Mouse (Mus musculus) G1E (cell line): ENCODE data around the gene Tec. TPM values are rescaled to one million over a fixed set of nuclear protein-coding genes. Genes with fewer than 3 reads are reported as not detected.
A peak's percentile ranks its signal among the peaks of the same experiment; 100 is the strongest.

ENCODE experiments used
- ATAC-seq: 2 replicates; pipeline ENCODE4 v1.8.0; 2016; ENCODE audit warnings: mild to moderate bottlenecking; ENCODE audit not compliant: insufficient number of reproducible peaks, poor library complexity, low FRiP score, severe bottlenecking; ENCODE audit errors: extremely low read depth
- DNase-seq: peaks from one replicate; pipeline ENCODE4 v3.0.0; 2012; ENCODE audit warnings: low spot score
- H3K27me3 ChIP-seq: 2 replicates; pipeline ENCODE4 v1.6.1; 2012; ENCODE audit warnings: mild to moderate bottlenecking, low read length, inconsistent platforms; ENCODE audit not compliant: insufficient read depth
- H3K36me3 ChIP-seq: replicated peaks from 2 replicates; pipeline ENCODE3; 2012; ENCODE audit warnings: mild to moderate bottlenecking, inconsistent platforms
- H3K4me1 ChIP-seq: 2 replicates; pipeline ENCODE4 v1.6.1; 2012; ENCODE audit warnings: low read depth, low read length, inconsistent platforms, mixed read lengths; ENCODE audit not compliant: insufficient read depth
- H3K4me3 ChIP-seq: 2 replicates; pipeline ENCODE4 v1.5.1; 2012; ENCODE audit warnings: low read depth, mild to moderate bottlenecking, inconsistent platforms, low read length, moderate library complexity, mixed read lengths
- H3K9me3 ChIP-seq: replicated peaks from 2 replicates; pipeline ENCODE4 v1.6.1; 2012; ENCODE audit warnings: inconsistent platforms
- CTCF ChIP-seq: IDR thresholded peaks from 2 replicates; pipeline ENCODE4 v1.5.1; 2012; ENCODE audit warnings: low read depth, low read length, inconsistent platforms, mixed read lengths
- GATA1 ChIP-seq: IDR thresholded peaks from 2 replicates; pipeline ENCODE4 v1.6.1; 2012; ENCODE audit warnings: borderline replicate concordance, low read length, inconsistent platforms, mixed read lengths
- GATA2 ChIP-seq: IDR thresholded peaks from 2 replicates; pipeline ENCODE4 v1.6.1; 2012; ENCODE audit warnings: low read depth, low read length, inconsistent platforms, borderline replicate concordance
- POLR2AphosphoS5 ChIP-seq: IDR thresholded peaks from 2 replicates; pipeline ENCODE4 v1.6.1; 2012; ENCODE audit warnings: low read depth, low read length, inconsistent platforms; ENCODE audit not compliant: insufficient replicate concordance
- TAL1 ChIP-seq: conservative IDR thresholded peaks from 2 replicates; pipeline ENCODE4 v1.6.1; 2012; ENCODE audit warnings: low read depth, low read length, inconsistent platforms, mixed read lengths
- polyA plus RNA-seq: library from polyadenylated mRNA; stranded (reverse); fragments of >175 nt; gene quantifications from 2 replicates; pipeline ENCODE4 v1.2.3, GENCODE M21; 2012
- total RNA-seq, 2 experiments: library from RNA; stranded (forward) in 1 of 2; stranded (reverse) in 1 of 2; fragments of 200-1000 nt in 1 of 2; fragments of >200 nt in 1 of 2; fragmentation: Nextera tagmentation in 1 of 2; gene quantifications; 2 replicates each; pipeline ENCODE4 v1.2.3; 2014 to 2017

The Tec gene
- total RNA-seq (2014; fragmentation: Nextera tagmentation) (45.3 and 45.7 TPM in 2 replicates), total RNA-seq (2017) (77.1 and 91.6 TPM in 2 replicates), polyA plus RNA-seq (2.4 and 2.9 TPM in 2 replicates)

DNA sequence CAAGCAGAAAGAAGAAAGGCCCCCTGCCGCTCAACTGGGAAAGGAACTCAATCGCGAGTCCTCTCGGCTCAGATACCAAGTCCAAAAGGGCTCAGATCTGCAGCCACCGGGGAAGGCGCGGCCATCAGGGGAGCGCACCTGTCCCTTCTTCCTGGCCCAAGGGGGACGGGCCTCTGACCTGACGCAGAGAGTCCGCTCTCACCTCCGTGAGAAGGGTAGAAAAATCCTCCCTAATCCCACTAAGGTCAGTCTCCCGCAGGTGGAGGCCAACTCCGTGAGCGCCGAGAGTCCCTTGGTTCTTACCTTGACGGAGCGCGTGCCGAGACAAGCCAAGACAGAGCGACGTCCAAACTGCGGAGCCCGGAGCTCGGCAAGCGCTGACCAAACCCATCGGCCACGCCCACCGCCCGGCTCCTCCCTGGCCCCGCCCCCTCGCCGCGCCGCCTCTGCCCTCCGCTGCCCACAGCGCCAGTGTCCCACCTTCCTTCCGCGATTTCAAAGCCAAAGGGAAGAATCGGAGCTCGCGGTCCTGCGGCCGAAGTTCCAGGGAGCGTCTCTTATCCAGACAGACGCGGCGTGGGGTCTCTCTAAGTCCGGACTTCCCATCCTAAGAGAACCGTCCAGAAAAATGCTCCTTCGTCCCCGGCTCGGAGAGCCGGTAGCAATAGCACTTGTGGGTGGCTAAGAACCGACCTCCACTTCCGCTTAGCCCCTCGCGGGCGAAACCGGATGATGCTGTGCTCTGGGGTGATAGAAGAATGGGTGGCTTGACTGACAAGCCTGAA is at the start of gene Tec:
Gene Tec, minus strand, starts transcription at position 393 of the 785 bp plus-strand sequence.
- peaks cover 4% of the 10 kb centered on the region for H3K9me3 ChIP-seq
- peaks cover 74% of the 10 kb centered on the region for H3K4me1 ChIP-seq
- H3K4me3 ChIP-seq: peak within 1 kb of the TSS; percentile 80
- DNase-seq: peak; percentile 61
- H3K27me3 ChIP-seq: peaks cover 27% of the 10 kb centered on the region
- peaks cover 7% of the 10 kb centered on the region for H3K36me3 ChIP-seq
- TF ChIP-seq CTCF (no peak), POLR2AphosphoS5 (no peak), TAL1 (no peak), GATA2 (no peak), GATA1 (no peak)
- ATAC-seq: peak; percentile 70

DNA sequence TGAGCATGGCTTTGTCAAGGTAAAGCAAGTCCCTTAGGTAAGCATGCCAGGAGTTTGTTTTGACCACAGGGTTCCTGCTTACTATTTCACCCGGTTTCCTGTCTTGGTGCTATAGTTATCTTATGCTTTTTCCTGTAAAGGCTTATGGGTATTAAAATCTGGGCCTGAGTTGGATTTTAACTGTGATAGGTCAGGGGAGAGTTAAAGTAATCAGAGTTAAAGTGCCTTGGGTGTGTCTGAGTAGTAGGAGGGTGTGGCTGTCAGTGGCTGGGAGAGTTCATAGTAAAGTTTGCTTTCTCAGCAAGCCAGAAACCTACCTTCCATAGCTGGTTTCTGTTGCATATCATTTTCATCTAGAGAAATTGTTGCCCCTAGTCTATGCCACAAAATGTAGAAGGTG is 48.6 kb upstream of the Tec start:
- no peak overlapping the region for H3K4me3 ChIP-seq
- no peaks in the 10 kb centered on the region for H3K9me3 ChIP-seq
- no peak for DNase-seq
- H3K36me3 ChIP-seq: peaks cover 10% of the 10 kb centered on the region
- ATAC-seq: no peak
- TF ChIP-seq CTCF (no peak), TAL1 (no peak)
- H3K4me1 ChIP-seq: peaks cover 45% of the 10 kb centered on the region
- H3K27me3 ChIP-seq: no peaks in the 10 kb centered on the region

DNA sequence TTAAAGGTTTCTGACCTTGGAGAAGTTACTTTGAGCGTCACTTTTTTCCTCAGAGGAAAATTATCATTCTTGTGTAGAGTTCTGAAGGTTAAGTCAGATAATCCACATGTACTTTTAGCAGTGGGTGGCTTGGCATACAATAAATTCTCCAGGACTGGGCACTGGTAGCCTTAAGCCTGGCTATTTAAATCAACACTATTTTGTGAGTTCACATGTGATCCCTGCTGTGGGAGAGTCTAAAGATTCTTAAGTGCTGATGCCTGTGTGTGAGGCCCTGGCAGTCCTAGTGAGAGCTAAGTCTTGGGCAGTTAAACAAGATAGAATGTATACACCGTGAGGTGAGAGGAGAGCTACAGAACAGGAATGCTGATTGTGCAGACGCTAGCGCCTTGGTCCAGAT is 47.8 kb upstream of the Tec start:
- DNase-seq (no peak), ATAC-seq (no peak)
- no peak overlapping the region for H3K4me3 ChIP-seq
- H3K4me1 ChIP-seq: peaks cover 46% of the 10 kb centered on the region
- TF ChIP-seq GATA1: no peak
- TF ChIP-seq POLR2AphosphoS5: no peak
- no peak for TF ChIP-seq GATA2
- TF ChIP-seq TAL1: no peak
- H3K36me3 ChIP-seq: peaks cover 7% of the 10 kb centered on the region
- H3K9me3 ChIP-seq: no peaks in the 10 kb centered on the region
- no peaks in the 10 kb centered on the region for H3K27me3 ChIP-seq

DNA sequence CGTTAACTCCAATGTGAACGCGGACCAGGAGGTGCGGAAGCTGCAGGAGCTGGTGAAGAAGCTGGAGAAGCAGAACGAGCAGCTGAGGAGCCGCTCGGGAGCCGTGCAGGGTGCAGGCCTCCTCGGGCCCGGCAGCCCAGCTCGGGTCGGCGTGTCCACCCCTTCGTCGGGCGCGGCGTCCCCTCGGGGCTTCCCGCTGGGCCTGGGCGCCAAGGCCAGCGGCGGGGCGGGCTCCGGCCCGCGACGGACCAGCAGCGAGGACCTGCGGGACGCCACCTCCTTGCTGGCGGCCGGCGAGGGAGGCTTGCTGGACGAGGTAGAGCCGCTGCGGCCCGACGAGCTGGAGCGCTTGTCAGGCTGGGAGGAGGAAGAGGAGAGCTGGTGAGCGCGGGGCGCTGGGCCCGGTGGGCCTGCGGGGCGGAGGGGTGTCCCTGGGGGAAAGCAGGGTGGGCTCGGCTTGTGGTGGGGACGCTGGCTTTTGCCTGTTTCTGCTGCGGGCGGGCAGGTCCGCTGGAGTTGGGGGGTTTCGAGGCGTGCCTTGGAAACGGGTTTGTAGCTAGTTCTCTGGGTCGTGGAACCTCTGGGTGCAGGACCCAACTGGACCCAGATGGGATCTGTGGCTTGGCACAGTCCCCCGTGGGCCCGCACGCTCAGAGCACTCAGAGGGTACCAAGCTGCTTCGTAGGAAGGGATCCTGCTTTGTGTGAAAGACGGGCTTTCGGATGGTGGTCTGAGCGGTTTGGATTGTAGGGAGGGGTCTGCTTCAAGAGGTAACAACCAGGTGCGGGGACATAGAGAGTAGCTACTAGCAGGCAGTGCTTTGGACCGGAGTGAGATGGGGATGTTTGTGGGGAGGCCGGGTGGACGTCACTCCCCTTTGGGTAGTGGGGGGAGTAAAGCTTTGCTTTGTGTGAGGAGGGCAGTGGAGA is 46.6 kb upstream of the Tec start:
- DNase-seq: peak; percentile 48
- ATAC-seq: no peak
- peak overlapping the region; percentile 97 for H3K4me3 ChIP-seq

DNA sequence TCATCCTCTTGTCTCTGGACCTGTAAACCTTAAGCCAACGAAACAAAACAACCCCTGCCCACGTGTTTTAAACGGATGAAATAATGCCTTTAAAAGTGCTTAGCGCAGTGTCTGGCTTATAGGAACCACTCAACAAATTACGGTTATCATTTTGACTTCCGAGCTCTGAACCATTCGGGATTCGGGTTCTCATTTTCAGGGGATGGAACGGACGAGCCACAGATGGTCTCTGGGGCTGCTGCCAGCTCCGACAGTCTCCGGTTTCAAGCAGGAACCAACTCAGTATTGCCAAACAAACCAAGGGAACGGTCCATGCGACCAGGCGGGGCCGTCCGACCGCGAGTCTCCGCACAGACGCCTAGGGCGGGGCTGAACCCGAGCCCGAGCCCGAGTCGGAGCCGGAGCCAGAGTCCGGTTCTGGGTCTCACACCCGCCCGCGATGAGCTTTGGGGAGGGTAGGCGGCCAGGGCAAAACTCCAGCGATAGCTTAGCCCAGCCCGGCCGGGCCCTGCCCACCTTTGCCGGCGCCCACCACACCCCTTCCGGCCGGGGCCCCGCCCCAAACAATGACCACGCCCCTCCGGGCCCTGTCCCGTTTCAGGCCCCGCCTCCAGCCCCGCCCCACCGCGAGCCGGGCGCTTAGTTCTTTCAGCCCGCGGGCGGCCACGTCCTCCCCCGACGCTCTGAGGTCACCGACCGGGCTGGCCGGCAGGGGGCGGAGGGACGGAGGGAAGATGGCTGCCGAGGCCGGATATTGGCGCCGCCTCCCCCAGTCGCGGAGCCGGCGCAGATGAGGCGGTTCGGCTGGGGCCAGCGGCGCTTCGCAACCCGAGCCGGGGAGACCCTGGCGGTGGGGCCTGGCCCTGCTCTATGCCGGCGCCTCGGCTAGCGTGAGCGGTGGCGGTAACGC is 45.6 kb upstream of the Tec start, which contains the start of gene Slain2:
Gene Slain2, plus strand, starts transcription at position 657 of the 910 bp plus-strand sequence.
- H3K4me1 ChIP-seq: peaks cover 47% of the 10 kb centered on the region
- ATAC-seq: peak; percentile 84

More for the DNA sequence above, 46.6 kb upstream of the Tec start:
- Histone ChIP-seq H3K36me3 (peaks cover 4% of the 10 kb centered on the region), H3K4me1 (peaks cover 45% of the 10 kb centered on the region), H3K27me3 (0 out of 2 replicates have a peak, but pooled peaks cover 2% of the 10 kb centered on the region), H3K9me3 (no peaks in the 10 kb centered on the region)
- TF ChIP-seq TAL1 (no peak), GATA1 (no peak), GATA2 (no peak)

DNA sequence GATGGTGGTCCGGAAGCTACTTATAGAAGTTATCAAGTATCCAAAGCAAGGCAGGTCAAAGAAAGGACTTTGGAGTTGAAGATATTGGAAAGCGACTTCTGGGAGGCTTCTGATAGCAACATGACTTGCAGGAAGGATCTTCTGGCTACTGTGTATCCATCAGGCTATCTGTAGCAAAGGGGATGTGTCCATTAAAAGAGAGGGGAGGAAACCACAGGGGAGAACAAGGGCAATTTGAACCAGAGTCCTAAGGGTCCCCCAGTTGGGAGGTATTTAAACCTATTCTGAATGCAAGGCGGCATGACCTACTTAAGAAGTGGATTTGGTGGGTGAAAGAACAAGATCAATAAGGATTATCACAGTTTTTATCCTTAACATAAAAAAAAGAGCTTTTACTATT is 43.0 kb upstream of the Tec start:
- H3K36me3 ChIP-seq: no peaks in the 10 kb centered on the region
- H3K4me3 ChIP-seq: no peak overlapping the region
- no peak for ATAC-seq
- peaks cover 19% of the 10 kb centered on the region for H3K27me3 ChIP-seq
- DNase-seq: no peak
- peaks cover 36% of the 10 kb centered on the region for H3K4me1 ChIP-seq
- no peak for TF ChIP-seq POLR2AphosphoS5
- no peak for TF ChIP-seq GATA1
- TF ChIP-seq TAL1: no peak
- TF ChIP-seq GATA2: no peak
- TF ChIP-seq CTCF: no peak
- H3K9me3 ChIP-seq: no peaks in the 10 kb centered on the region

More for the DNA sequence above, 45.6 kb upstream of the Tec start, which contains the start of gene Slain2:
- no peaks in the 10 kb centered on the region for H3K9me3 ChIP-seq
- 0 out of 2 replicates have a peak, but pooled peaks cover 2% of the 10 kb centered on the region for H3K27me3 ChIP-seq
- TF ChIP-seq POLR2AphosphoS5 (no peak), GATA1 (no peak), GATA2 (no peak), CTCF (no peak), TAL1 (no peak)
- peaks cover 3% of the 10 kb centered on the region for H3K36me3 ChIP-seq
- peak within 1 kb of the TSS; percentile 97 for H3K4me3 ChIP-seq
- DNase-seq: peak; percentile 99
